Mouse (Mus musculus): ENCODE data around the gene Amph.

- TF ChIP-seq GATA1 (IDR thresholded peaks at IDR 0.05; ENCODE audit: borderline replicate concordance, low read length) (no peak), FLI1 (IDR thresholded peaks at IDR 0.05; ENCODE audit: low read length) (no peak)
Observed at GRCm38 (mm10) chr13:18949626-18950200, 1.7 kb downstream of the Amph start.
